Mouse (Mus musculus) E14TG2a.4 (cell line): ENCODE results near the gene Lyrm2.

Source experiments
- CTCF ChIP-seq: conservative IDR thresholded peaks from 2 replicates; pipeline ENCODE4 v1.5.1; 2014; ENCODE audit warnings: low read length
- NANOG ChIP-seq: IDR thresholded peaks from 2 replicates; pipeline ENCODE4 v1.6.1; 2014; ENCODE audit warnings: borderline replicate concordance, low read length, mixed read lengths

- TF ChIP-seq CTCF (no peak), NANOG (no peak)
These were observed 42.6 kb upstream of the Lyrm2 start for GRCm38 (mm10) chr4:32757430-32757829.
